Mouse (Mus musculus) heart, embryonic 14.5 days (tissue): ENCODE data around the gene Wfdc6b. TPM values are rescaled to one million over a fixed set of nuclear protein-coding genes. Genes with fewer than 3 reads are reported as not detected.

Experiments
- ATAC-seq: fragments of 200-750 bp; cut with Nextera tagmentation; 2 replicates; pipeline ENCODE4 v1.8.0; 2017; ENCODE audit warnings: low read depth, moderate TSS enrichment; ENCODE audit not compliant: insufficient number of reproducible peaks, insufficient read depth, low FRiP score
- H3K27ac ChIP-seq, 2 experiments: fragments of 200-500 bp in 1 of 2; fragments of 300-500 bp in 1 of 2; sonication (generic) in 1 of 2; replicated peaks in 1 of 2; 2 replicates each; pipeline ENCODE4 v1.5.1; 2012 to 2014; ENCODE audit warnings: low read depth in 2 of 2, low read length in 2 of 2, control low read depth in 1 of 2, mild to moderate bottlenecking in 1 of 2, mixed read lengths in 1 of 2; ENCODE audit not compliant: control insufficient read depth in 1 of 2, insufficient read depth in 1 of 2
- H3K27me3 ChIP-seq: fragments of 300-500 bp; sonication (generic); 2 replicates; pipeline ENCODE4 v1.6.1; 2014; ENCODE audit warnings: mild to moderate bottlenecking, low read length, control low read depth; ENCODE audit not compliant: control insufficient read depth, insufficient read depth
- H3K36me3 ChIP-seq: fragments of 300-500 bp; sonication (generic); 2 replicates; pipeline ENCODE4 v1.6.1; 2014; ENCODE audit warnings: mild to moderate bottlenecking, control low read depth, low read length, mixed read lengths; ENCODE audit not compliant: control insufficient read depth, insufficient read depth
- H3K4me1 ChIP-seq, 2 experiments: fragments of 200-500 bp in 1 of 2; fragments of 300-500 bp in 1 of 2; sonication (generic) in 1 of 2; 2 replicates each; pipeline ENCODE4 v1.6.1; 2012 to 2014; ENCODE audit warnings: low read length in 2 of 2, control low read depth in 1 of 2, mixed read lengths in 1 of 2; ENCODE audit not compliant: control insufficient read depth in 2 of 2, insufficient read depth in 2 of 2
- H3K4me2 ChIP-seq: fragments of 300-500 bp; sonication (generic); 2 replicates; pipeline ENCODE4 v1.6.1; 2014; ENCODE audit warnings: mild to moderate bottlenecking, low read length
- H3K4me3 ChIP-seq, 2 experiments: fragments of 200-500 bp in 1 of 2; fragments of 300-500 bp in 1 of 2; sonication (generic) in 1 of 2; 2 replicates each; pipeline ENCODE4 v1.5.1; 2012 to 2014; ENCODE audit warnings: low read length in 2 of 2, mild to moderate bottlenecking in 2 of 2, control low read depth in 1 of 2, low read depth in 1 of 2, moderate library complexity in 1 of 2; ENCODE audit not compliant: control insufficient read depth in 1 of 2, insufficient read depth in 1 of 2
- H3K9ac ChIP-seq: fragments of 300-500 bp; sonication (generic); 2 replicates; pipeline ENCODE4 v1.6.1; 2014; ENCODE audit warnings: mild to moderate bottlenecking, low read length
- H3K9me3 ChIP-seq: fragments of 300-500 bp; sonication (generic); 2 replicates; pipeline ENCODE4 v1.6.1; 2016; ENCODE audit warnings: low read length, control low read depth; ENCODE audit not compliant: control insufficient read depth
- WGBS: fragments of 180-500 bp; shearing (Covaris S2); extraction: QIAGEN DNeasy Blood & Tissue Kit; methylation state at CpG from one replicate; pipeline ENCODE4 v1.1.7; 2014; 5-methylcytosine and 5-hydroxymethylcytosine counted together
- polyA plus RNA-seq: library from polyadenylated mRNA; unstranded; fragments of >200 nt; fragmentation: Nextera tagmentation; extraction: Ambion mirVana; gene quantifications from 2 replicates; pipeline ENCODE4 v1.2.1, GENCODE M21; 2014

Gene Wfdc6b
- polyA plus RNA-seq, 1 experiment from 2014 or later, result not detected

GRCm38 (mm10) chr2:164635266-164635665 is 21.9 kb downstream of the Wfdc6b start:
- WGBS, result 77% methylated on average over 9 of the region's 9 CpGs
- H3K27me3 ChIP-seq, result no peaks in the 10 kb centered on the region
- no peaks in the 10 kb centered on the region for H3K36me3 ChIP-seq

GRCm38 (mm10) chr2:164638696-164639095 is 25.4 kb downstream of the Wfdc6b start, which contains the start of gene Wfdc16:
TSS of gene Wfdc16 (minus strand) at chr2:164638796.
- Histone ChIP-seq H3K27ac (no peak within 1 kb of the TSS), H3K4me1 (no peaks in the 10 kb centered on the region), H3K27me3 (no peaks in the 10 kb centered on the region), H3K9ac (no peak within 1 kb of the TSS), H3K4me2 (no peak within 1 kb of the TSS), H3K9me3 (no peaks in the 10 kb centered on the region), H3K4me3 (no peak within 1 kb of the TSS), H3K36me3 (no peaks in the 10 kb centered on the region)
- ATAC-seq, result no peak
- 74% methylated on average over 3 of the region's 3 CpGs for WGBS

More at GRCm38 (mm10) chr2:164635266-164635665, 21.9 kb downstream of the Wfdc6b start:
- H3K27ac ChIP-seq, result no peak overlapping the region
- no peaks in the 10 kb centered on the region for H3K9me3 ChIP-seq
- no peak overlapping the region for H3K4me3 ChIP-seq
- H3K4me2 ChIP-seq, result no peak overlapping the region
- no peaks in the 10 kb centered on the region for H3K4me1 ChIP-seq
- no peak for ATAC-seq
- no peak overlapping the region for H3K9ac ChIP-seq

- no peak for ATAC-seq
- H3K27me3 ChIP-seq, result no peaks in the 10 kb centered on the region
- WGBS, result 68% methylated on average over 7 of the region's 7 CpGs
- no peak overlapping the region for H3K4me2 ChIP-seq
- H3K4me3 ChIP-seq, result no peak overlapping the region
- no peak overlapping the region for H3K9ac ChIP-seq
- no peaks in the 10 kb centered on the region for H3K36me3 ChIP-seq
- H3K9me3 ChIP-seq, result no peaks in the 10 kb centered on the region
- no peaks in the 10 kb centered on the region for H3K4me1 ChIP-seq
- H3K27ac ChIP-seq, result no peak overlapping the region
Measured at GRCm38 (mm10) chr2:164641129-164641528, 27.8 kb downstream of the Wfdc6b start.

GRCm38 (mm10) chr2:164641881-164642673 is 28.8 kb downstream of the Wfdc6b start:
- no peaks in the 10 kb centered on the region for H3K36me3 ChIP-seq
- no peaks in the 10 kb centered on the region for H3K27me3 ChIP-seq
- no peak overlapping the region for H3K9ac ChIP-seq
- no peak for ATAC-seq
- 75% methylated on average over 13 of the region's 13 CpGs for WGBS
- H3K4me2 ChIP-seq, result no peak overlapping the region
- H3K27ac ChIP-seq, result no peak overlapping the region
- no peaks in the 10 kb centered on the region for H3K4me1 ChIP-seq
- H3K4me3 ChIP-seq, result no peak overlapping the region
- H3K9me3 ChIP-seq, result no peaks in the 10 kb centered on the region

- Histone ChIP-seq H3K27me3 (0 out of 2 replicates have a peak, but pooled peaks cover 4% of the 10 kb centered on the region), H3K4me3 (no peak within 1 kb of the TSS), H3K4me1 (no peaks in the 10 kb centered on the region), H3K9ac (no peak within 1 kb of the TSS), H3K4me2 (no peak within 1 kb of the TSS), H3K36me3 (no peaks in the 10 kb centered on the region), H3K9me3 (no peaks in the 10 kb centered on the region), H3K27ac (no peak within 1 kb of the TSS)
- ATAC-seq, result no peak
- WGBS, result 9% methylated on average over 11 of the region's 11 CpGs
Measured at GRCm38 (mm10) chr2:164655858-164656257, 42.5 kb downstream of the Wfdc6b start, which contains the start of gene Wfdc10. TSS of gene Wfdc10 (plus strand) at chr2:164656046.

- no peak within 1 kb of the TSS for H3K9ac ChIP-seq
- H3K36me3 ChIP-seq, result no peaks in the 10 kb centered on the region
- no peaks in the 10 kb centered on the region for H3K4me1 ChIP-seq
- ATAC-seq, result no peak
- no peak within 1 kb of the TSS for H3K4me3 ChIP-seq
- H3K9me3 ChIP-seq, result no peaks in the 10 kb centered on the region
- H3K27ac ChIP-seq, result no peak within 1 kb of the TSS
- 0 out of 2 replicates have a peak, but pooled peaks cover 4% of the 10 kb centered on the region for H3K27me3 ChIP-seq
- H3K4me2 ChIP-seq, result no peak within 1 kb of the TSS
- WGBS, result 78% methylated on average over 9 of the region's 9 CpGs
Measured at GRCm38 (mm10) chr2:164656483-164656882, 43.2 kb downstream of the Wfdc6b start, which contains the start of gene Wfdc9. TSS of gene Wfdc9 (minus strand) at chr2:164656583.

- no peak for ATAC-seq
- Histone ChIP-seq H3K36me3 (no peaks in the 10 kb centered on the region), H3K27ac (no peak overlapping the region), H3K27me3 (no peaks in the 10 kb centered on the region), H3K9me3 (no peaks in the 10 kb centered on the region), H3K4me1 (no peaks in the 10 kb centered on the region), H3K4me2 (no peak overlapping the region), H3K9ac (no peak overlapping the region), H3K4me3 (no peak overlapping the region)
- WGBS, result 80% methylated on average over 7 of the region's 7 CpGs
Measured at GRCm38 (mm10) chr2:164664851-164665250, 51.5 kb downstream of the Wfdc6b start.
